In genomic region chr15:98486433-98487021, GRCm38 (mm10) we compare ENCODE assay signal across 22 mouse cellular contexts. TPM values are rescaled to one million over a fixed set of nuclear protein-coding genes. Genes with fewer than 3 reads are reported as not detected.
"Had no signal": no experiment of that assay in that cellular context is flagged by ENCODE, and none has a peak within 500 bp of the region (broad histone marks: within the 10 kb centered on the region; RNA-seq: fewer than 3 reads in every experiment).

No protein-coding gene starts in this region.

- H3K4me2 ChIP-seq: limb, embryonic 15.5 days; liver, embryonic 12.5 days; lung, embryonic 14.5 days; midbrain, embryonic 11.5 days; midbrain, embryonic 15.5 days; neural tube, embryonic 13.5 days had no signal

- DNase-seq: kidney, adult 8-10 months; kidney, postnatal 25 days; lung, embryonic 14.5 days; lung, postnatal 10 days; lung, postnatal 4 days; retina, postnatal 1 day; right cerebral cortex, postnatal 14 days had no signal

- H3K9ac ChIP-seq: limb, embryonic 15.5 days; liver, embryonic 12.5 days; lung, embryonic 14.5 days; midbrain, embryonic 15.5 days; neural tube, embryonic 13.5 days had no signal

- H3K36me3 ChIP-seq: limb, embryonic 15.5 days; liver, embryonic 12.5 days; midbrain, embryonic 15.5 days; neural tube, embryonic 13.5 days had no signal

- H3K4me3 ChIP-seq: left cerebral cortex, adult 2 months; limb, embryonic 15.5 days; liver, embryonic 12.5 days; megakaryocyte, embryonic 14.5 days; midbrain, embryonic 15.5 days; neural tube, embryonic 13.5 days had no signal

- H3K4me1 ChIP-seq: limb, embryonic 15.5 days; liver, embryonic 12.5 days; midbrain, embryonic 15.5 days; neural tube, embryonic 13.5 days had no signal

- ATAC-seq: intestine, embryonic 16.5 days; liver, embryonic 12.5 days; midbrain, embryonic 15.5 days had no signal

- H3K9me3 ChIP-seq: limb, embryonic 15.5 days; liver, embryonic 12.5 days; midbrain, embryonic 15.5 days; neural tube, embryonic 13.5 days had no signal

- H3K27ac ChIP-seq: left cerebral cortex, adult 2 months; limb, embryonic 15.5 days; liver, embryonic 12.5 days; midbrain, embryonic 15.5 days; neural tube, embryonic 13.5 days had no signal

- H3K27me3 ChIP-seq: limb, embryonic 15.5 days; liver, embryonic 12.5 days; midbrain, embryonic 15.5 days; neural tube, embryonic 13.5 days had no signal

RNA-seq across cellular contexts. Expression of gene Lalba, which starts 4.0 kb away (rescaled TPM):
- total RNA-seq: layer of hippocampus, postnatal 25 days; left cerebral cortex, adult 2 months; left cerebral cortex, postnatal 25 days; monocyte, adult 5-6 weeks had no signal
- polyA plus RNA-seq: intestine, embryonic 16.5 days; limb, embryonic 11.5 days; liver, embryonic 12.5 days; liver, embryonic 16.5 days; midbrain, embryonic 11.5 days; midbrain, embryonic 15.5 days; neural tube, embryonic 13.5 days had no signal

RNA-seq across cellular contexts. Expression of gene Olfr279, which starts 5.7 kb away (rescaled TPM):
- total RNA-seq: left cerebral cortex, adult 2 months; left cerebral cortex, postnatal 25 days; monocyte, adult 5-6 weeks had no signal
- polyA plus RNA-seq: intestine, embryonic 16.5 days; kidney, embryonic 16.5 days; limb, embryonic 11.5 days; limb, embryonic 15.5 days; liver, embryonic 12.5 days; liver, embryonic 16.5 days; lung, embryonic 14.5 days; midbrain, embryonic 11.5 days; midbrain, embryonic 15.5 days; neural tube, embryonic 13.5 days; stomach, embryonic 16.5 days had no signal

RNA-seq across cellular contexts. Expression of gene OR5BS1P, which starts 16.8 kb away (rescaled TPM):
- total RNA-seq: layer of hippocampus, postnatal 25 days; left cerebral cortex, adult 2 months; left cerebral cortex, postnatal 25 days; monocyte, adult 5-6 weeks had no signal
- polyA plus RNA-seq: intestine, embryonic 16.5 days; kidney, embryonic 16.5 days; limb, embryonic 11.5 days; limb, embryonic 15.5 days; liver, embryonic 12.5 days; liver, embryonic 16.5 days; lung, embryonic 14.5 days; midbrain, embryonic 11.5 days; midbrain, embryonic 15.5 days; neural tube, embryonic 13.5 days; stomach, embryonic 16.5 days had no signal

RNA-seq across cellular contexts. Expression of gene Olfr281, which starts 34.1 kb away (rescaled TPM):
- total RNA-seq: layer of hippocampus, postnatal 25 days; left cerebral cortex, adult 2 months; left cerebral cortex, postnatal 25 days; monocyte, adult 5-6 weeks had no signal
- polyA plus RNA-seq: intestine, embryonic 16.5 days; kidney, embryonic 16.5 days; limb, embryonic 11.5 days; limb, embryonic 15.5 days; liver, embryonic 12.5 days; liver, embryonic 16.5 days; lung, embryonic 14.5 days; midbrain, embryonic 11.5 days; midbrain, embryonic 15.5 days; neural tube, embryonic 13.5 days; stomach, embryonic 16.5 days had no signal
